Mouse (Mus musculus): ENCODE measurements around the gene Med11. TPM values are rescaled to one million over a fixed set of nuclear protein-coding genes. Genes with fewer than 3 reads are reported as not detected.

The Med11 gene
- polyA plus RNA-seq (2015; fragmentation: Illumina TruSeq; extraction: RNeasy Lipid Tissue Mini Kit (QIAGEN cat#74804); ENCODE audit: low read depth, low replicate concordance): 24.0 TPM

GRCm38 (mm10) chr11:70451797-70452498 is at the start of gene Med11:
Gene Med11, plus strand, starts transcription at chr11:70451919.

GRCm38 (mm10) chr11:70409594-70410296 is 42.0 kb upstream of the Med11 start, which contains the start of gene Pelp1:
Gene Pelp1, minus strand, starts transcription at chr11:70410031.

DNA sequence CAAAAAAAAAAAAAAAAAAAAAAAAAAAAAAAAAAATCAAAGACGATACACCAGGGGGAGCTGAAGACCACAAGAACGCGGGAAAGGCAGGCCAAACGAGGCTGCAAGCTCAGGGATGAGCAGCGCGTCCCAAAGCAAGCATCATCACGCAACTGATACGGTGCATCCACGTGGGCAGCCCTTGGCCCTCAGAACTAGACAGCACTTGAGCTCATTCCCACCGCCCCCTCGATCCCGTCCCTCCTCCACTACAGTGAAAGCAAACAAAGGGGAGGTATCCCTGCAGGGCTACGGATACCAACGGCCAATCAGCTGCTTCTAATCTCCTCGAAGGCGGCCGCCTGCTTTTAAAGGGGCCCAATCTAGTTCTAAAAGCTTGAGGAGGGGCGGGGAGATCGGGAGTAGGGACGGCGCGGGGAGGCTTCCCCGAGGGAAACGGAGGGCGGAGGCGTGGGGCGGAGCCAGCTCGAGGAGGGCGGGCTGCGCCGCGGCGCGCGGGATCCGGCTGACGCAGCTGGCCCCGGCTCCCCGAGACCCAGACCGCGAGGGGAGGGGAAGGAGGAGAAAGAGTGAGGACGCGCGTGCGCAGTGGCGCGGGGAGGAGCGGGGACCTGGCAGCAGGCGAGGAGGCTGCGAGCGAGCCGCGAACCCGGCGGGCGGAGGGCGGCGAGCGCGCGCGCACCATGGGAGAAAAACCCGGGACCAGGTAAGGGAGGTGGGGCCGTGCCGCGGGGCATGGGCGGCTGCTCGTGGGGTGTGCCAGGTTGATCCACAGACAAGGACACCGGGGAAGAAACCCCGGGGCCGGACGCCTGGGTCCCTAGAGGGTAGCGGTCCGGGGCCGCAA is 19.4 kb upstream of the Med11 start, which contains the start of gene Arrb2:
Arrb2 (plus strand) TSS at position 588 of the 847 bp plus-strand sequence.

DNA sequence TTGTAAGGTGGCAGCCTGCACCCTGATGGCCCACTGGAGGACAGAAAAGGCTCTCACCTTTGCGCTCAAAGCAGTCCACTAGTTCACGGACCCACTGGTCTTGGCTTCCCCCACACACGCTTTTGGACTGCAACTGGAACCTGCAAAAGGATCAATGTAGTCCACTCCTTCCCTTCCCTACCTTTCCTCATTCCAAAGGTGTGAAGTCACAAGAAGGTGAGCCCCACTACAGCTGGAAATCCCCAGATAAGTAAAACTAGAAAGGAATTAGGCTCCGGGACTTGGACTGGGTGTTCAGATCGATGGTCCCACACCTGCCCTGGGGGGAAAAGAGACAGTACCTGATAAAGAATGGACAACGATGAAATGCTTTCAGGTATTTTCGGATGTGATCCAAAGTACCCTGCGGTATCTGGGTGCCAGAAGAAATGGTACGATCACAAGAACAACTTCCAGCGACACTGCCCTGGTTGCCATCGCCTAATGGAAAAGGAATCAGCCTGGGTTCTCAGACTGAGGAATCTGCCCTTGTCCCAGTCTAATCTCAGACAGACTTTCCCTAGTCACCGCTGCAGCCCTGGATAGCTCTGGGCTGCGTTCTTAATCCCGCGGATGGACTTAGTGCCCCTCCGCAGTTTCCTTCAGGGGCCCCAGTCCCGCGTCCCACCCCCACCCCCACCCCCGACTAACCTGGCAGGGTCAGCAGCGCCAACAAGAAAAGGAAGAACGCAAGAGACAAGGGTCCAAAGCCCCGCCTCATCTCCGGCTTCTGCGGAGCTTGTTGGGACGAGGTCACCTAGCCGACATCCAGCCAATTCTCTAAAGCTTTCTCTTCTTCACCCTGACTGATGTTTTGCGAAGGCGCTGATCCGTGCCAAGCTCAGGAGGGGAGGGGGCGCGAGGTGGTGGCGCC is 7.2 kb downstream of the Med11 start, which contains the start of gene Zmynd15:
Zmynd15 (plus strand) TSS at position 746 of the 913 bp plus-strand sequence.

GRCm38 (mm10) chr11:70459601-70460101 is 7.9 kb downstream of the Med11 start, which contains the start of gene Cxcl16:
Gene Cxcl16, minus strand, starts transcription at chr11:70459984.

Other genes with a start within 250 kb of the Med11 start
- 23.4 TPM for gene Slc16a11, start 239.2 kb upstream of the Med11 start, polyA plus RNA-seq (2015; fragmentation: Illumina TruSeq; extraction: RNeasy Lipid Tissue Mini Kit (QIAGEN cat#74804); ENCODE audit: low read depth, low replicate concordance)
- gene Slc16a13, start 230.9 kb upstream of the Med11 start, polyA plus RNA-seq (2015; fragmentation: Illumina TruSeq; extraction: RNeasy Lipid Tissue Mini Kit (QIAGEN cat#74804); ENCODE audit: low read depth, low replicate concordance): 4.6 TPM
- gene Bcl6b, start 222.1 kb upstream of the Med11 start, polyA plus RNA-seq (2015; fragmentation: Illumina TruSeq; extraction: RNeasy Lipid Tissue Mini Kit (QIAGEN cat#74804); ENCODE audit: low read depth, low replicate concordance): 0.76 TPM
- gene 0610010K14Rik, start 214.0 kb upstream of the Med11 start, polyA plus RNA-seq (2015; fragmentation: Illumina TruSeq; extraction: RNeasy Lipid Tissue Mini Kit (QIAGEN cat#74804); ENCODE audit: low read depth, low replicate concordance): 55.7 TPM
- 9.0 TPM for gene Gm21988, start 212.1 kb upstream of the Med11 start, polyA plus RNA-seq (2015; fragmentation: Illumina TruSeq; extraction: RNeasy Lipid Tissue Mini Kit (QIAGEN cat#74804); ENCODE audit: low read depth, low replicate concordance)
- 441 TPM for gene Rnasek, start 212.1 kb upstream of the Med11 start, polyA plus RNA-seq (2015; fragmentation: Illumina TruSeq; extraction: RNeasy Lipid Tissue Mini Kit (QIAGEN cat#74804); ENCODE audit: low read depth, low replicate concordance)
- 0.36 TPM for gene Alox12, start 196.6 kb upstream of the Med11 start, polyA plus RNA-seq (2015; fragmentation: Illumina TruSeq; extraction: RNeasy Lipid Tissue Mini Kit (QIAGEN cat#74804); ENCODE audit: low read depth, low replicate concordance)
- gene Alox12e, start 129.3 kb upstream of the Med11 start, polyA plus RNA-seq (2015; fragmentation: Illumina TruSeq; extraction: RNeasy Lipid Tissue Mini Kit (QIAGEN cat#74804); ENCODE audit: low read depth, low replicate concordance): not detected
- not detected for gene Alox15, start 99.9 kb upstream of the Med11 start, polyA plus RNA-seq (2015; fragmentation: Illumina TruSeq; extraction: RNeasy Lipid Tissue Mini Kit (QIAGEN cat#74804); ENCODE audit: low read depth, low replicate concordance)
- 20.3 TPM for gene Pelp1, start 41.9 kb upstream of the Med11 start, polyA plus RNA-seq (2015; fragmentation: Illumina TruSeq; extraction: RNeasy Lipid Tissue Mini Kit (QIAGEN cat#74804); ENCODE audit: low read depth, low replicate concordance)
- 79.9 TPM for gene Arrb2, start 19.3 kb upstream of the Med11 start, polyA plus RNA-seq (2015; fragmentation: Illumina TruSeq; extraction: RNeasy Lipid Tissue Mini Kit (QIAGEN cat#74804); ENCODE audit: low read depth, low replicate concordance)
- 0.36 TPM for gene Zmynd15, start 7.5 kb downstream of the Med11 start, polyA plus RNA-seq (2015; fragmentation: Illumina TruSeq; extraction: RNeasy Lipid Tissue Mini Kit (QIAGEN cat#74804); ENCODE audit: low read depth, low replicate concordance)
- gene Cxcl16, start 8.1 kb downstream of the Med11 start, polyA plus RNA-seq (2015; fragmentation: Illumina TruSeq; extraction: RNeasy Lipid Tissue Mini Kit (QIAGEN cat#74804); ENCODE audit: low read depth, low replicate concordance): 2.5 TPM
- 1.5 TPM for gene Tm4sf5, start 53.3 kb downstream of the Med11 start, polyA plus RNA-seq (2015; fragmentation: Illumina TruSeq; extraction: RNeasy Lipid Tissue Mini Kit (QIAGEN cat#74804); ENCODE audit: low read depth, low replicate concordance)
- not detected for gene Vmo1, start 62.7 kb downstream of the Med11 start, polyA plus RNA-seq (2015; fragmentation: Illumina TruSeq; extraction: RNeasy Lipid Tissue Mini Kit (QIAGEN cat#74804); ENCODE audit: low read depth, low replicate concordance)
- gene Gltpd2, start 67.3 kb downstream of the Med11 start, polyA plus RNA-seq (2015; fragmentation: Illumina TruSeq; extraction: RNeasy Lipid Tissue Mini Kit (QIAGEN cat#74804); ENCODE audit: low read depth, low replicate concordance): not detected
- gene Psmb6, start 73.4 kb downstream of the Med11 start, polyA plus RNA-seq (2015; fragmentation: Illumina TruSeq; extraction: RNeasy Lipid Tissue Mini Kit (QIAGEN cat#74804); ENCODE audit: low read depth, low replicate concordance): 328 TPM
- gene Gm40193, start 81.0 kb downstream of the Med11 start, polyA plus RNA-seq (2015; fragmentation: Illumina TruSeq; extraction: RNeasy Lipid Tissue Mini Kit (QIAGEN cat#74804); ENCODE audit: low read depth, low replicate concordance): not detected
- gene Pld2, start 88.1 kb downstream of the Med11 start, polyA plus RNA-seq (2015; fragmentation: Illumina TruSeq; extraction: RNeasy Lipid Tissue Mini Kit (QIAGEN cat#74804); ENCODE audit: low read depth, low replicate concordance): 15.0 TPM
- gene Mink1, start 111.0 kb downstream of the Med11 start, polyA plus RNA-seq (2015; fragmentation: Illumina TruSeq; extraction: RNeasy Lipid Tissue Mini Kit (QIAGEN cat#74804); ENCODE audit: low read depth, low replicate concordance): 199 TPM
- gene 4930544D05Rik, start 163.9 kb downstream of the Med11 start, polyA plus RNA-seq (2015; fragmentation: Illumina TruSeq; extraction: RNeasy Lipid Tissue Mini Kit (QIAGEN cat#74804); ENCODE audit: low read depth, low replicate concordance): not detected
- not detected for gene Chrne, start 167.3 kb downstream of the Med11 start, polyA plus RNA-seq (2015; fragmentation: Illumina TruSeq; extraction: RNeasy Lipid Tissue Mini Kit (QIAGEN cat#74804); ENCODE audit: low read depth, low replicate concordance)
- gene Gp1ba, start 187.2 kb downstream of the Med11 start, polyA plus RNA-seq (2015; fragmentation: Illumina TruSeq; extraction: RNeasy Lipid Tissue Mini Kit (QIAGEN cat#74804); ENCODE audit: low read depth, low replicate concordance): not detected
- 88.6 TPM for gene Rnf167, start 195.3 kb downstream of the Med11 start, polyA plus RNA-seq (2015; fragmentation: Illumina TruSeq; extraction: RNeasy Lipid Tissue Mini Kit (QIAGEN cat#74804); ENCODE audit: low read depth, low replicate concordance)
- 157 TPM for gene Slc25a11, start 195.6 kb downstream of the Med11 start, polyA plus RNA-seq (2015; fragmentation: Illumina TruSeq; extraction: RNeasy Lipid Tissue Mini Kit (QIAGEN cat#74804); ENCODE audit: low read depth, low replicate concordance)
- 242 TPM for gene Pfn1, start 202.7 kb downstream of the Med11 start, polyA plus RNA-seq (2015; fragmentation: Illumina TruSeq; extraction: RNeasy Lipid Tissue Mini Kit (QIAGEN cat#74804); ENCODE audit: low read depth, low replicate concordance)
- 11.5 TPM for gene Eno3, start 205.3 kb downstream of the Med11 start, polyA plus RNA-seq (2015; fragmentation: Illumina TruSeq; extraction: RNeasy Lipid Tissue Mini Kit (QIAGEN cat#74804); ENCODE audit: low read depth, low replicate concordance)
- gene Spag7, start 217.5 kb downstream of the Med11 start, polyA plus RNA-seq (2015; fragmentation: Illumina TruSeq; extraction: RNeasy Lipid Tissue Mini Kit (QIAGEN cat#74804); ENCODE audit: low read depth, low replicate concordance): 82.8 TPM
- 127 TPM for gene Camta2, start 236.2 kb downstream of the Med11 start, polyA plus RNA-seq (2015; fragmentation: Illumina TruSeq; extraction: RNeasy Lipid Tissue Mini Kit (QIAGEN cat#74804); ENCODE audit: low read depth, low replicate concordance)
- gene Inca1, start 248.2 kb downstream of the Med11 start, polyA plus RNA-seq (2015; fragmentation: Illumina TruSeq; extraction: RNeasy Lipid Tissue Mini Kit (QIAGEN cat#74804); ENCODE audit: low read depth, low replicate concordance): 2.6 TPM
- gene Kif1c, start 248.6 kb downstream of the Med11 start, polyA plus RNA-seq (2015; fragmentation: Illumina TruSeq; extraction: RNeasy Lipid Tissue Mini Kit (QIAGEN cat#74804); ENCODE audit: low read depth, low replicate concordance): 51.5 TPM

All from brain, adult 10 weeks (tissue).